Mouse (Mus musculus): ENCODE data around the gene Fgfr2.

DNA sequence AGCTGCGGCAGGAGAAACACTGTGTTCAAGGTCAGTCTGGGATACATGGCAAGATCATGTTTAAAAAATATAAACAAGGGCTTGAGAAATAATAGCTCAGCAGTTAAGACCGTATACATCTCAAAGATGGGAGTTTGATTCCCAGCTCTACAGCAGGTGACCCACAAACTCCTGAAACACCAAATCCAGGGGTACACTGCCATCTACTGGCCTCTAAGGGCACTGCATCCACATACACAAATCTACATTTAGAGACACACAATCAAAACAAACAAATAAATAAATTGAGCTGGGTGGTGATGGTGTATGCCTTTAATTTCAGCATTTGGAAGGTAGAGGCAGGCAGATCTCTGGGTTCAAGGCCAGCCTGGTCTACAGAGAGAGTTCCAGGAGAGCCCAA lies 224.9 kb downstream of the Fgfr2 start:
- TF ChIP-seq CTCF (IDR thresholded peaks at IDR 0.05; ENCODE audit: insufficient read depth, low read length) (peak; percentile 38), POLR2A (IDR thresholded peaks at IDR 0.05; ENCODE audit: borderline replicate concordance, extremely low read depth, low read depth, low read length) (no peak)
